In genomic region chr13:12361486-12361885, GRCm38 (mm10) we compare ENCODE assay signal across 24 mouse cellular contexts.
"Had no signal": no experiment of that assay in that cellular context is flagged by ENCODE, and none has a peak within 500 bp of the region (broad histone marks: within the 10 kb centered on the region; RNA-seq: fewer than 3 reads in every experiment).

No protein-coding gene starts in this region.

- ATAC-seq: hindbrain, postnatal 0 days; intestine, embryonic 16.5 days; liver, embryonic 12.5 days had no signal

- H3K27ac ChIP-seq: heart, adult 2 months; hindbrain, embryonic 13.5 days; hindbrain, embryonic 15.5 days; hindbrain, postnatal 0 days; kidney, embryonic 15.5 days; kidney, postnatal 0 days; limb, embryonic 13.5 days; limb, embryonic 15.5 days; liver, embryonic 12.5 days; liver, embryonic 14.5 days had no signal

- H3K9ac ChIP-seq: hindbrain, embryonic 13.5 days; hindbrain, embryonic 15.5 days; kidney, embryonic 15.5 days; limb, embryonic 13.5 days; limb, embryonic 15.5 days; liver, embryonic 12.5 days; liver, embryonic 14.5 days had no signal

- H3K9me3 ChIP-seq: hindbrain, embryonic 13.5 days; hindbrain, embryonic 15.5 days; kidney, embryonic 15.5 days; limb, embryonic 13.5 days; limb, embryonic 15.5 days; liver, embryonic 12.5 days had no signal

- H3K4me2 ChIP-seq: heart, embryonic 11.5 days; hindbrain, embryonic 13.5 days; hindbrain, embryonic 15.5 days; kidney, embryonic 15.5 days; limb, embryonic 13.5 days; limb, embryonic 15.5 days; liver, embryonic 12.5 days had no signal

- H3K4me3 ChIP-seq: heart, adult 2 months; hindbrain, embryonic 13.5 days; hindbrain, embryonic 15.5 days; kidney, embryonic 15.5 days; limb, embryonic 13.5 days; limb, embryonic 15.5 days; liver, embryonic 12.5 days had no signal

- H3K4me1 ChIP-seq: hindbrain, embryonic 13.5 days; hindbrain, embryonic 15.5 days; kidney, embryonic 15.5 days; limb, embryonic 13.5 days; limb, embryonic 15.5 days; liver, embryonic 12.5 days had no signal

- H3K36me3 ChIP-seq: hindbrain, embryonic 13.5 days; hindbrain, embryonic 15.5 days; kidney, embryonic 15.5 days; limb, embryonic 13.5 days; limb, embryonic 15.5 days; liver, embryonic 12.5 days had no signal

- H3K27me3 ChIP-seq: hindbrain, embryonic 13.5 days; hindbrain, embryonic 15.5 days; kidney, embryonic 15.5 days; limb, embryonic 13.5 days; limb, embryonic 15.5 days; liver, embryonic 12.5 days had no signal

- DNase-seq: gastrocnemius, postnatal 10 days; gastrocnemius, postnatal 25 days; heart, adult 11 months; heart, adult 2 months; kidney, adult 11 months; kidney, adult 2 months; kidney, adult 9 months; kidney, postnatal 14 days; kidney, postnatal 36 days; layer of hippocampus, adult 9-11 months; layer of hippocampus, postnatal 36 days; left cerebral cortex, postnatal 4 days; lung, adult 18-20 months had no signal
